Mouse (Mus musculus): ENCODE measurements around the gene Magi3.
A peak's percentile ranks its signal among the peaks of the same experiment; 100 is the strongest.

Magi3 gene

DNA sequence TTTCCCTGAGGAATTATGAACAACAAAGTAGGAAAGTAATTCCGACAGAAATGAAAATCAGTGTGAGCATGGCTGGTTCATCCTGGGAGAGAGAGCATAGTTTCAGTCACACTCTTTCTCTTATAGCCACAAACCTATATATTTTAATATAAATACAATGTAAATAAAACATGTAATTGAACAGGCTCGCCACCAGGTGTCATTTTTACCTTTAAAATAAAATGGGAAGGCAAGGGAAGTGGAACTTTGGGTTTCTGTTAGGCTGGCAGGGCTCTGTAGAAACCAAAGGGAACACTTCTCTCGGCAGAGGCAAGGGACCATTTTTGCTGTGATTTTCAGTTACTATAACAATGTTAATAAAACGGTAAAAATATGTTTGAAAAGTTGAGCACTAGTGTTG is 200.7 kb downstream of the Magi3 start:
- peak; percentile 24 for DNase-seq

- DNase-seq = no peak
These were observed 202.2 kb downstream of the Magi3 start for GRCm38 (mm10) chr3:104017931-104018330.

GRCm38 (mm10) chr3:104011972-104012371 is 208.2 kb downstream of the Magi3 start:
- no peak for DNase-seq

GRCm38 (mm10) chr3:104009924-104010662 is 210.1 kb downstream of the Magi3 start:
- DNase-seq = no peak

- no peak for DNase-seq
These were observed 212.7 kb downstream of the Magi3 start for GRCm38 (mm10) chr3:104007479-104007878.

DNA sequence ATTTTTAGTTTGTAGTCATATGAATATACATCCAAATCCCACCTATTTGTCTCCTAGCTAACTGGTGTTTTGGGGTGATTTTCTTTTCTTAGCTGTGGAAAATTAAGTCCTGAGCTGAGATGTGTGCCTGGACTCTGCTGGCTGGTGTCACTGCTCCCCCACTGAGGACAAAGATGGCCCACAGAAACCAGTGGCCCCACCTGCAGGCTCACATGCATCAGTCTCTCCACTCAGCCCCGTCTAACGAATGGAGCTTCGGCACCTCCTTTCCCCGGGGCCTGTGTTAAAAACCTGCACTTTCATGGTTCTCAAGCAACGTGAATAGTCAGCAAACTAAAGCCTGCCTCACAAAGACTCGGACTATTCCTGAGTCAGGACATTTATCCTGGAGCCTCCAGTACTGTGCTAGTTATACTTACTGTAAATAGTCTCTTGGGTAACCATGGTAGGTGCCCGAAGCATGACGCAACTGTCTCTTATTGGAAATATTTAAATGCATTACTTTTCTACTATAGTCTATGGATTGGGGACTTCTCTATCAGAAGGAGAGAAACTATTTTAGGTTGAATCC is 213.2 kb downstream of the Magi3 start:
- no peak for DNase-seq

- DNase-seq = no peak
These were observed 221.4 kb downstream of the Magi3 start for GRCm38 (mm10) chr3:103998724-103999123.

GRCm38 (mm10) chr3:103991271-103991670 is 228.9 kb downstream of the Magi3 start:
- DNase-seq = no peak

GRCm38 (mm10) chr3:103989352-103989751 is 230.8 kb downstream of the Magi3 start:
- DNase-seq = no peak

GRCm38 (mm10) chr3:103987831-103988432 is 232.2 kb downstream of the Magi3 start:
- no peak for DNase-seq

DNA sequence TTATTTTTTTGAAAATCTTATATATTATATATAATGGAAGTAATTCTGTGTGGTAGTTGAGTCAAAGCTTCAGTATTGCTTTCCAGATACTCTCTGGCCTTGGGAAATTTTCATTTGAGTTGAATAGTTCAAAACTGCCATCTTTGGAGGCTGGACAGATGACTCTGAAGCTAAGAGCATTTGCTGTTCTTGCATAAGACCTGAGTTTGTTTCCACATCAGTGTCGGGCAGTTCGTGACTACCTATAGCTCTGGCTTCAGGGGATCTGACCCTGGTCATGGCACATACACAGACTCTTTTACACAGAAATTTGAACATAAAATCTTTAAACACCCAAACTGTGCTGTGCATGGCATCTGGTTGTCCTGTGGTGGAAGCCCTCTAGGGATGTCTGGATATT is 235.0 kb downstream of the Magi3 start:
- no peak for DNase-seq

DNA sequence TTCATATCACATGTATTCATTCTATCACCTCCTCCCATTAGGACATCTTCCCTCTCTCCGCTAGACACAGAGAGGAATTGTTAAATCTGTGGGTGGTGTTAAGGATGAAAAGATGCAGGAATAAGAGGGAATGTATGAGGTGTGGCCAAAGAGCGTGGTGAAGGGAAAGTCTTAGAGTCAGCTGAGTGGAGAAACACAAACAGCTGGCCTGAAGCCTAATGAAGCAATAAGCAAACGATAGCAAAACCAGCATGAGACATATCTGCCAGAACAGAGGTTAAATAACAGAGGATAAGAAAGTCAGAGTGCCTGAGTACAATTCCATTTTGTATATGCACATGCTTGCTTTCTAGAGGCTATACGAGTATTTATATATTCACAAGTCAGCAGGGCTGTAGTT is 235.6 kb downstream of the Magi3 start:
- DNase-seq = no peak

GRCm38 (mm10) chr3:103971157-103971556 is 249.0 kb downstream of the Magi3 start:
- no peak for DNase-seq

GRCm38 (mm10) chr3:103968701-103969100 is 251.5 kb downstream of the Magi3 start:
- DNase-seq = peak; percentile 60

DNA sequence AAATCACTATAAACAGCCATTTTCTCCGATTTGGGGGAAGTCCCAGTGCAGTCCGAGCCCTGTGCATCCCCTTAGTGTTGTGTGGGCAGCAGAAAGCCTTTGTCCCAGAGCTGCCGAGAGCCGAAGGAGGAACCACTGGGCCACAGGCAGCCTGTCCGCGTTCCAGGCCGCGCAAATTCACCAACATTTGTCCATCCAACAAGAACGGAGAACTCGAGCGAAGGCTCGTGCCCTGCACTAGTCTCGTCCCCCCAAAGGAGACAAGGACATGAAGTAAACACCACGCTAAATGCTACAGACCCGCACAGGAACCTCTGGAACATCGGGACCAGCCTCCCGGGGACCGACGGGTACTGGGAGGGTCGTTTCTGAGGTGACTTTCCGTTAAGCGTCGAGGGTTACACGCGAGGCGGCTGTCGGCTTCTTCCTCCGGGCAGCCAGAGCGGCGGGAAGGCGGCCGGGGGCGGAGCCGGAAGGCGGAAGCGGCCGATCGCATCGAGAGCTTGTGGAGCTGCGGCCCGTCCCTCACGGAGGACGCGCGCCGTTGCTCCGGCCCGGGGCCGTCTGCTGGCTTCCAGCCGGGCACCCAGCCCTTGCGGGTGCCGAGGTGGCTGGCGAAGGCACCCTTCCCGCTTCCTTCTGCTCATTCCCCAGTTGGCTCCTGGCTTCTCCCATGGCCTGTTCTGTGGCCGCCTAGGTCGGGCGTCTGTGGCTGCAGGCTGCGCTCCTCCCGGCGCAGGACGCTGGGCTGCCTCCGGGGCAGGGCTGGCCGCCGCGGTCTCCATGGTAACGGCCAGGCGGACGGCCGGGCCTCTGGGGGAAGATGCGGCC is 252.1 kb downstream of the Magi3 start, which contains the start of gene Phtf1:
TSS of gene Phtf1 (plus strand) at position 250 of the 831 bp plus-strand sequence.
- peak; percentile 89 for DNase-seq

GRCm38 (mm10) chr3:103967231-103967630 is 252.9 kb downstream of the Magi3 start:
- no peak for DNase-seq
